Comparison of ENCODE assay signal across 8 mouse cellular contexts in the genomic region with DNA sequence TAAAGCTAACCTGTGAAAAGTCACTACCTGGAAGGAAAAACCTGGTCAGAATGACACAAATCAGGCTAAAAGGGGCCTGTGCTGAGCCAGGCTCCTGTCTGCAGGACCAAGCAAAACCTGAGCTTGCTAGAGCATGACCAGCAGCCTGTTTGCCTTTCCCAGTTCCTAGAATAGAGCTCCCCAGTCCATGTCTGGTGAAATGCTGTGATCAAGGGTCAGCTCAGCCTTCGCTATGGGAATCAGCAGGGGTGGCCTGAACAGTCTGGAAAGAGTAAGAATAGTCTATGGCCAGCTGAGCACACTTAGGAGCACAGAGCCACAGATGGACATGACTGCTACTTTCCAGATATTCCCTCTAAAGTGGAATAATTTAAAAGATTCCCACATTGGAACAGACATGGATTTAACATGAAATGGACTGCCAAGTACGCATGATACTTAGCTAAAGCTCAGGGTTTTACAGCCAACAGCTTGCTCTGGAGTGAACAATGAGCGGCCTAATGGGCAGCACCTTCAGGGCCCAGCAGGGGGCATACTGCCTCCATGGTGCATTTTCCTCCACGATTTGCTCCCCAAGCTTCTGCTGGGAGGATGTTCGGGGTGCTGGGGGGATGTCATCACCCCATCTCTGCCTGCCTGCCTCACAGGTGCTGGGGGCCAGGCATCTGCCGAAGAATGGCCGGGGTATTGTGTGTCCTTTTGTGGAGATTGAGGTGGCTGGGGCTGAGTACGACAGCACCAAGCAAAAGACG. TPM values are rescaled to one million over a fixed set of nuclear protein-coding genes. Genes with fewer than 3 reads are reported as not detected.
DNase-seq lines count a peak whose midpoint lies in the region; ATAC-seq and TF ChIP-seq lines count a peak whose summit lies in the region.

No protein-coding gene starts in this region.

- H3K27me3 ChIP-seq in stomach, postnatal 0 days (ENCODE audit: control insufficient read depth, insufficient read depth, low read length) = no peaks in the 10 kb centered on the region
- no peaks in the 10 kb centered on the region for H3K27me3 ChIP-seq in forebrain, embryonic 15.5 days

- no peak for TF ChIP-seq EP300 in stomach, postnatal 0 days (optimal IDR thresholded peaks at IDR 0.05)

- H3K36me3 ChIP-seq in stomach, postnatal 0 days (ENCODE audit: control insufficient read depth, insufficient read depth, low read length) = peaks cover 39% of the 10 kb centered on the region
- H3K36me3 ChIP-seq in forebrain, embryonic 15.5 days = peaks cover 83% of the 10 kb centered on the region

- no peaks in the 10 kb centered on the region for H3K9me3 ChIP-seq in stomach, postnatal 0 days (ENCODE audit: control insufficient read depth, low read length)
- no peaks in the 10 kb centered on the region for H3K9me3 ChIP-seq in forebrain, embryonic 15.5 days

- intact Hi-C loops in heart, postnatal 36 days (cut with DNase I) = loop anchor here (1.0 to 2.0 kb wide), 2 partner anchors 26 to 127 kb away; no protein-coding TSS in a partner anchor
- intact Hi-C loops in heart, postnatal 25 days (cut with DNase I) = loop anchor here (1.0 kb wide), 1 partner anchor 127 kb away; no protein-coding TSS in a partner anchor
- intact Hi-C loops in left cerebral cortex, postnatal 25 days (cut with DNase I) = loop anchor here (2.0 kb wide), 1 partner anchor 126 kb away; no protein-coding TSS in a partner anchor

- WGBS in stomach, postnatal 0 days = 84% methylated on average over 9 of the region's 9 CpGs
- WGBS in forebrain, embryonic 15.5 days = 90% methylated on average over 9 of the region's 9 CpGs

- no peak for TF ChIP-seq POLR2A in cortical plate, adult 2 months (IDR thresholded peaks at IDR 0.05; ENCODE audit: extremely low read depth, insufficient read depth, low read length)

- no peak overlapping the region for H3K9ac ChIP-seq in stomach, postnatal 0 days (ENCODE audit: low read length)
- H3K9ac ChIP-seq in forebrain, embryonic 15.5 days (replicated peaks) = no peak overlapping the region

- ATAC-seq in stomach, postnatal 0 days (ENCODE audit: low FRiP score, low TSS enrichment) = no peak; the same call in 1 of the 2 replicates
- ATAC-seq in forebrain, embryonic 15.5 days (replicated peaks) = no peak

- H3K27ac ChIP-seq in cortical plate, adult 2 months (ENCODE audit: insufficient read depth, low read length) = no peak overlapping the region
- no peak overlapping the region for H3K27ac ChIP-seq in stomach, postnatal 0 days (replicated peaks)
- no peak overlapping the region for H3K27ac ChIP-seq in forebrain, embryonic 15.5 days (replicated peaks)

- H3K4me3 ChIP-seq in cortical plate, adult 2 months (ENCODE audit: insufficient read depth, low read length) = no peak overlapping the region
- H3K4me3 ChIP-seq in stomach, postnatal 0 days (ENCODE audit: low read depth, low read length) = no peak overlapping the region
- no peak overlapping the region for H3K4me3 ChIP-seq in forebrain, embryonic 15.5 days

- DNase-seq in heart, postnatal 36 days = peak; percentile 58 to 63
- DNase-seq in heart, postnatal 25 days (ENCODE audit: low spot score) = no peak
- peak; percentile 34 for DNase-seq in urinary bladder, postnatal 25 days (ENCODE audit: low spot score)
- DNase-seq in urinary bladder, postnatal 4 days (ENCODE audit: low spot score in 2 of 2) = no peak
- peak; percentile 62 to 63 for DNase-seq in left cerebral cortex, postnatal 25 days (ENCODE audit: low spot score in 2 of 2)
- peak; percentile 50 for DNase-seq in stomach, postnatal 0 days (ENCODE audit: low spot score)

- no peak overlapping the region for H3K4me2 ChIP-seq in stomach, postnatal 0 days (replicated peaks; ENCODE audit: low read depth)
- no peak overlapping the region for H3K4me2 ChIP-seq in forebrain, embryonic 15.5 days (replicated peaks)

- TF ChIP-seq CTCF in cortical plate, adult 2 months (IDR thresholded peaks at IDR 0.05; ENCODE audit: extremely low read depth, insufficient read depth, low read length) = peak; percentile 71
- peak; percentile 82 for TF ChIP-seq CTCF in stomach, postnatal 0 days (IDR thresholded peaks at IDR 0.05; ENCODE audit: low read depth)

- H3K4me1 ChIP-seq in cortical plate, adult 2 months (ENCODE audit: control insufficient read depth, insufficient read depth, low read length) = no peaks in the 10 kb centered on the region
- H3K4me1 ChIP-seq in stomach, postnatal 0 days (replicated peaks; ENCODE audit: control insufficient read depth, insufficient read depth) = no peaks in the 10 kb centered on the region
- no peaks in the 10 kb centered on the region for H3K4me1 ChIP-seq in forebrain, embryonic 15.5 days

RNA-seq across cellular contexts. Expression of a gene that starts 29.5 kb away (rescaled TPM):
- 10 to 100 TPM; 56.7 to 73.1 TPM for total RNA-seq in heart, postnatal 36 days (2021)
- 10 to 100 TPM; 59.7 to 63.1 TPM for total RNA-seq in heart, postnatal 25 days (2021)
- 78.5 and 94.8 TPM in 2 replicates for polyA plus RNA-seq in cortical plate, adult 2 months (2012; rRNA removed)
- 100 to 1,000 TPM; 102 to 111 TPM for total RNA-seq in left cerebral cortex, postnatal 25 days (2021)
- 11.4 and 11.5 TPM in 2 replicates for polyA plus RNA-seq in stomach, postnatal 0 days (2015; fragmentation: Nextera tagmentation; extraction: Ambion mirVana)
- 80.5 and 82.2 TPM in 2 replicates for polyA plus RNA-seq in forebrain, embryonic 15.5 days (2015; fragmentation: Nextera tagmentation; extraction: Ambion mirVana)

Comparison
In these comparisons a context has a peak if more than half of its experiments do, and no peak if none do; other contexts are left out.
1. DNase-seq: peak in heart, postnatal 36 days (2 of 2), urinary bladder, postnatal 25 days (single experiment), left cerebral cortex, postnatal 25 days (2 of 2) and stomach, postnatal 0 days (single experiment); none in heart, postnatal 25 days (single experiment) and urinary bladder, postnatal 4 days (0 of 2).